Mouse (Mus musculus): ENCODE measurements around the gene Mllt10. TPM values are rescaled to one million over a fixed set of nuclear protein-coding genes. Genes with fewer than 3 reads are reported as not detected.

The Mllt10 gene
- polyA plus RNA-seq, 1 experiment from 2014 or later, result 56.0 TPM

- no peak for ATAC-seq
- Histone ChIP-seq H3K27ac (ENCODE audit: low read length) (no peak overlapping the region), H3K4me3 (replicated peaks; ENCODE audit: low read length) (no peak overlapping the region), H3K27me3 (replicated peaks; ENCODE audit: control insufficient read depth, insufficient read depth, low read length) (no peaks in the 10 kb centered on the region), H3K9ac (replicated peaks; ENCODE audit: low read depth, low read length) (no peak overlapping the region), H3K9me3 (ENCODE audit: control insufficient read depth, low read length) (no peaks in the 10 kb centered on the region), H3K36me3 (ENCODE audit: control insufficient read depth, insufficient read depth) (no peaks in the 10 kb centered on the region), H3K4me2 (ENCODE audit: low read length) (peak overlapping the region; percentile 77; the same call in 1 of the 2 replicates), H3K4me1 (replicated peaks; ENCODE audit: control insufficient read depth, insufficient read depth, low read length) (peaks cover 36% of the 10 kb centered on the region)
- WGBS, result 39% methylated on average over 5 of the region's 5 CpGs
These were observed 22.5 kb upstream of the Mllt10 start for GRCm38 (mm10) chr2:18032538-18032895.

GRCm38 (mm10) chr2:18033166-18034108, 21.6 kb upstream of the Mllt10 start:
- H3K4me2 ChIP-seq (ENCODE audit: low read length), result peak overlapping the region; percentile 4
- H3K9ac ChIP-seq (replicated peaks; ENCODE audit: low read depth, low read length), result peak overlapping the region; percentile 12
- peaks cover 36% of the 10 kb centered on the region for H3K4me1 ChIP-seq (replicated peaks; ENCODE audit: control insufficient read depth, insufficient read depth, low read length)
- 29% methylated on average over 10 of the region's 10 CpGs for WGBS
- H3K27me3 ChIP-seq (replicated peaks; ENCODE audit: control insufficient read depth, insufficient read depth, low read length), result no peaks in the 10 kb centered on the region
- no peak overlapping the region for H3K27ac ChIP-seq (ENCODE audit: low read length)
- no peak for ATAC-seq
- no peak overlapping the region for H3K4me3 ChIP-seq (replicated peaks; ENCODE audit: low read length)
- no peaks in the 10 kb centered on the region for H3K36me3 ChIP-seq (ENCODE audit: control insufficient read depth, insufficient read depth)
- H3K9me3 ChIP-seq (ENCODE audit: control insufficient read depth, low read length), result no peaks in the 10 kb centered on the region

- Histone ChIP-seq H3K4me1 (replicated peaks; ENCODE audit: control insufficient read depth, insufficient read depth, low read length) (peaks cover 36% of the 10 kb centered on the region), H3K4me3 (replicated peaks; ENCODE audit: low read length) (no peak overlapping the region), H3K9ac (replicated peaks; ENCODE audit: low read depth, low read length) (no peak overlapping the region), H3K36me3 (ENCODE audit: control insufficient read depth, insufficient read depth) (no peaks in the 10 kb centered on the region), H3K9me3 (ENCODE audit: control insufficient read depth, low read length) (no peaks in the 10 kb centered on the region), H3K27me3 (replicated peaks; ENCODE audit: control insufficient read depth, insufficient read depth, low read length) (no peaks in the 10 kb centered on the region), H3K27ac (ENCODE audit: low read length) (no peak overlapping the region), H3K4me2 (ENCODE audit: low read length) (no peak overlapping the region)
- ATAC-seq, result no peak
- 47% methylated on average over 10 of the region's 10 CpGs for WGBS
These were observed 20.4 kb upstream of the Mllt10 start for GRCm38 (mm10) chr2:18034371-18035250.

GRCm38 (mm10) chr2:18037491-18037890, 17.5 kb upstream of the Mllt10 start, which contains the start of gene A930004D18Rik:
TSS of gene A930004D18Rik (minus strand) at chr2:18037737.
- H3K9me3 ChIP-seq (ENCODE audit: control insufficient read depth, low read length), result no peaks in the 10 kb centered on the region
- WGBS, result 77% methylated on average over 2 of the region's 2 CpGs
- ATAC-seq, result no peak
- no peak within 1 kb of the TSS for H3K27ac ChIP-seq (ENCODE audit: low read length)
- H3K27me3 ChIP-seq (replicated peaks; ENCODE audit: control insufficient read depth, insufficient read depth, low read length), result no peaks in the 10 kb centered on the region
- H3K4me2 ChIP-seq (ENCODE audit: low read length), result no peak within 1 kb of the TSS
- H3K36me3 ChIP-seq (ENCODE audit: control insufficient read depth, insufficient read depth), result no peaks in the 10 kb centered on the region
- no peak within 1 kb of the TSS for H3K9ac ChIP-seq (replicated peaks; ENCODE audit: low read depth, low read length)
- H3K4me1 ChIP-seq (replicated peaks; ENCODE audit: control insufficient read depth, insufficient read depth, low read length), result peaks cover 42% of the 10 kb centered on the region
- no peak within 1 kb of the TSS for H3K4me3 ChIP-seq (replicated peaks; ENCODE audit: low read length)

GRCm38 (mm10) chr2:18038141-18038752, 16.8 kb upstream of the Mllt10 start:
- H3K9ac ChIP-seq (replicated peaks; ENCODE audit: low read depth, low read length), result no peak overlapping the region
- ATAC-seq, result no peak
- WGBS, result 47% methylated on average over 3 of the region's 3 CpGs
- no peak overlapping the region for H3K4me2 ChIP-seq (ENCODE audit: low read length)
- H3K9me3 ChIP-seq (ENCODE audit: control insufficient read depth, low read length), result no peaks in the 10 kb centered on the region
- no peaks in the 10 kb centered on the region for H3K27me3 ChIP-seq (replicated peaks; ENCODE audit: control insufficient read depth, insufficient read depth, low read length)
- H3K4me3 ChIP-seq (replicated peaks; ENCODE audit: low read length), result no peak overlapping the region
- peaks cover 44% of the 10 kb centered on the region for H3K4me1 ChIP-seq (replicated peaks; ENCODE audit: control insufficient read depth, insufficient read depth, low read length)
- no peak overlapping the region for H3K27ac ChIP-seq (ENCODE audit: low read length)
- H3K36me3 ChIP-seq (ENCODE audit: control insufficient read depth, insufficient read depth), result no peaks in the 10 kb centered on the region

GRCm38 (mm10) chr2:18038895-18039371, 16.1 kb upstream of the Mllt10 start:
- Histone ChIP-seq H3K4me2 (ENCODE audit: low read length) (peak overlapping the region; percentile 56), H3K9ac (replicated peaks; ENCODE audit: low read depth, low read length) (peak overlapping the region; percentile 76), H3K4me3 (replicated peaks; ENCODE audit: low read length) (no peak overlapping the region), H3K9me3 (ENCODE audit: control insufficient read depth, low read length) (no peaks in the 10 kb centered on the region), H3K36me3 (ENCODE audit: control insufficient read depth, insufficient read depth) (no peaks in the 10 kb centered on the region), H3K4me1 (replicated peaks; ENCODE audit: control insufficient read depth, insufficient read depth, low read length) (peaks cover 41% of the 10 kb centered on the region), H3K27ac (ENCODE audit: low read length) (no peak overlapping the region), H3K27me3 (replicated peaks; ENCODE audit: control insufficient read depth, insufficient read depth, low read length) (no peaks in the 10 kb centered on the region)
- no peak for ATAC-seq
- 32% methylated on average over 10 of the region's 10 CpGs for WGBS

GRCm38 (mm10) chr2:18039566-18040290, 15.3 kb upstream of the Mllt10 start:
- Histone ChIP-seq H3K36me3 (ENCODE audit: control insufficient read depth, insufficient read depth) (no peaks in the 10 kb centered on the region), H3K9ac (replicated peaks; ENCODE audit: low read depth, low read length) (peak overlapping the region; percentile 76), H3K9me3 (ENCODE audit: control insufficient read depth, low read length) (no peaks in the 10 kb centered on the region), H3K27ac (ENCODE audit: low read length) (peak overlapping the region; percentile 89), H3K27me3 (replicated peaks; ENCODE audit: control insufficient read depth, insufficient read depth, low read length) (no peaks in the 10 kb centered on the region), H3K4me2 (ENCODE audit: low read length) (peak overlapping the region; percentile 56), H3K4me1 (replicated peaks; ENCODE audit: control insufficient read depth, insufficient read depth, low read length) (peaks cover 44% of the 10 kb centered on the region), H3K4me3 (replicated peaks; ENCODE audit: low read length) (peak overlapping the region; percentile 36)
- WGBS, result 4% methylated on average over 46 of the region's 46 CpGs
- ATAC-seq, result peak; percentile 62

GRCm38 (mm10) chr2:18040347-18041160, 14.5 kb upstream of the Mllt10 start:
- peak; percentile 19 for ATAC-seq
- no peaks in the 10 kb centered on the region for H3K36me3 ChIP-seq (ENCODE audit: control insufficient read depth, insufficient read depth)
- 8% methylated on average over 27 of the region's 27 CpGs for WGBS
- H3K4me1 ChIP-seq (replicated peaks; ENCODE audit: control insufficient read depth, insufficient read depth, low read length), result peaks cover 46% of the 10 kb centered on the region
- H3K9me3 ChIP-seq (ENCODE audit: control insufficient read depth, low read length), result no peaks in the 10 kb centered on the region
- no peaks in the 10 kb centered on the region for H3K27me3 ChIP-seq (replicated peaks; ENCODE audit: control insufficient read depth, insufficient read depth, low read length)
- H3K27ac ChIP-seq (ENCODE audit: low read length), result peak overlapping the region; percentile 89
- H3K9ac ChIP-seq (replicated peaks; ENCODE audit: low read depth, low read length), result peak overlapping the region; percentile 76
- peak overlapping the region; percentile 36 for H3K4me3 ChIP-seq (replicated peaks; ENCODE audit: low read length)
- H3K4me2 ChIP-seq (ENCODE audit: low read length), result peak overlapping the region; percentile 56

Measured in forebrain, embryonic 16.5 days (tissue).